Mouse (Mus musculus) G1E (cell line): Measurements from ENCODE around the gene Smox.

Experiments used
- CTCF ChIP-seq: IDR thresholded peaks from 2 replicates; pipeline ENCODE4 v1.5.1; 2012; ENCODE audit warnings: low read depth, low read length, inconsistent platforms, mixed read lengths
- TAL1 ChIP-seq: conservative IDR thresholded peaks from 2 replicates; pipeline ENCODE4 v1.6.1; 2012; ENCODE audit warnings: low read depth, low read length, inconsistent platforms, mixed read lengths

DNA sequence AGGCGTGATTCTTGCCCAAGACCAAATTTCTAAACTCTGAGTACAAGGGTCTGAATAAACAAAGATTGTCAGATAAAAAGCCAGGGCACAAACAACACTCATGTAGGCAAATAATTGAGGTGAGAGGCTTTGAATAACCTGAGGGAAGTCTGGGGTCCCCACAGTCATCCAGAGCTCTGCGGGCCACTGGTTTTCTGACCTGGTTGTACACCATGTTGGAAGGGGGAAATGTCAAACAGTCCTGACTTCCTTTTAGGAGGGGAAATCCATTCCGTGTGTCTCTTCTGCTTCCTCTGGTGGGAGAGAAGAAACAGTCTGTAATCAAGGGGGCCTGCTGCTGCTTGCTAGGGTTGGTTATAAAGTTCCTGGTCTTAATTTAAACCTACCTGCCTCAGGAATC, 5.2 kb upstream of the Smox start:
- TF ChIP-seq CTCF = no peak
- TF ChIP-seq TAL1 = no peak
